Mouse (Mus musculus) neural tube, embryonic 15.5 days (tissue): ENCODE data around the gene Tln1. TPM values are rescaled to one million over a fixed set of nuclear protein-coding genes. Genes with fewer than 3 reads are reported as not detected.
"Not testable (repeated sequence)": the region's sequence is repeated elsewhere in the genome, so short reads cannot be mapped to it uniquely, and the experiment has no call there.

Experiments
- ATAC-seq: fragments of 200-750 bp; cut with Nextera tagmentation; 2 replicates; pipeline ENCODE4 v1.8.0; 2017; ENCODE audit warnings: mild to moderate bottlenecking, moderate TSS enrichment, moderate library complexity; ENCODE audit not compliant: low FRiP score
- H3K27ac ChIP-seq: fragments of 300-500 bp; sonication (generic); replicated peaks from 2 replicates; pipeline ENCODE4 v1.5.1; 2015; ENCODE audit warnings: mild to moderate bottlenecking, inconsistent platforms
- H3K27me3 ChIP-seq: fragments of 300-500 bp; sonication (generic); replicated peaks from 2 replicates; pipeline ENCODE4 v1.6.1; 2015; ENCODE audit warnings: inconsistent platforms
- H3K36me3 ChIP-seq: fragments of 300-500 bp; sonication (generic); 2 replicates; pipeline ENCODE4 v1.6.1; 2015; ENCODE audit warnings: inconsistent platforms
- H3K4me1 ChIP-seq: fragments of 300-500 bp; sonication (generic); 2 replicates; pipeline ENCODE4 v1.6.1; 2015; ENCODE audit warnings: inconsistent platforms
- H3K4me2 ChIP-seq: fragments of 300-500 bp; sonication (generic); 2 replicates; pipeline ENCODE4 v1.6.1; 2015; ENCODE audit warnings: inconsistent platforms, mild to moderate bottlenecking, moderate library complexity
- H3K4me3 ChIP-seq: fragments of 300-500 bp; sonication (generic); replicated peaks from 2 replicates; pipeline ENCODE4 v1.5.1; 2015; ENCODE audit warnings: mild to moderate bottlenecking, inconsistent platforms
- H3K9ac ChIP-seq: fragments of 300-500 bp; sonication (generic); replicated peaks from 2 replicates; pipeline ENCODE4 v1.6.1; 2015; ENCODE audit warnings: mild to moderate bottlenecking, inconsistent platforms
- H3K9me3 ChIP-seq: fragments of 300-500 bp; sonication (generic); replicated peaks from 2 replicates; pipeline ENCODE4 v1.6.1; 2016; ENCODE audit warnings: inconsistent platforms
- WGBS: fragments of 180-500 bp; shearing (Covaris S2); methylation state at CpG from one replicate; pipeline ENCODE4 v1.1.7; 2015; ENCODE audit warnings: mixed read lengths; 5-methylcytosine and 5-hydroxymethylcytosine counted together
- polyA plus RNA-seq: library from polyadenylated mRNA; unstranded; fragments of >200 nt; fragmentation: Nextera tagmentation; extraction: Ambion mirVana; gene quantifications from 2 replicates; pipeline ENCODE4 v1.2.1, GENCODE M21; 2015

The Tln1 gene
- polyA plus RNA-seq, 1 experiment from 2014 or later: 70.8 TPM

- H3K36me3 ChIP-seq: no peaks in the 10 kb centered on the region
- no peak for ATAC-seq
- no peak overlapping the region for H3K27ac ChIP-seq
- 10% methylated on average over 7 of the region's 8 CpGs for WGBS
- peak overlapping the region; percentile 51 for H3K4me3 ChIP-seq
- H3K4me1 ChIP-seq: peaks cover 35% of the 10 kb centered on the region
- no peaks in the 10 kb centered on the region for H3K9me3 ChIP-seq
- H3K27me3 ChIP-seq: no peaks in the 10 kb centered on the region
- peak overlapping the region; percentile 85 for H3K4me2 ChIP-seq
- no peak overlapping the region for H3K9ac ChIP-seq
Observed at GRCm38 (mm10) chr4:43498983-43499382, 63.5 kb downstream of the Tln1 start.

- Histone ChIP-seq H3K9ac (no peak overlapping the region), H3K27me3 (no peaks in the 10 kb centered on the region), H3K9me3 (no peaks in the 10 kb centered on the region), H3K4me2 (no peak overlapping the region; the same call in 1 of the 2 replicates), H3K36me3 (no peaks in the 10 kb centered on the region), H3K4me1 (peaks cover 35% of the 10 kb centered on the region), H3K27ac (no peak overlapping the region), H3K4me3 (no peak overlapping the region)
- no peak for ATAC-seq
- WGBS: 85% methylated on average over 4 of the region's 4 CpGs
Observed at GRCm38 (mm10) chr4:43497946-43498345, 64.5 kb downstream of the Tln1 start.

GRCm38 (mm10) chr4:43497405-43497804 lies 65.1 kb downstream of the Tln1 start:
- no peak for ATAC-seq
- no peak overlapping the region for H3K9ac ChIP-seq
- H3K36me3 ChIP-seq: no peaks in the 10 kb centered on the region
- H3K27me3 ChIP-seq: no peaks in the 10 kb centered on the region
- H3K4me1 ChIP-seq: peaks cover 35% of the 10 kb centered on the region
- H3K4me2 ChIP-seq: no peak overlapping the region
- no peak overlapping the region for H3K4me3 ChIP-seq
- no peaks in the 10 kb centered on the region for H3K9me3 ChIP-seq
- WGBS: 96% methylated on average over 8 of the region's 8 CpGs
- H3K27ac ChIP-seq: no peak overlapping the region

- Histone ChIP-seq H3K27ac (no peak overlapping the region), H3K4me1 (peaks cover 35% of the 10 kb centered on the region), H3K9ac (no peak overlapping the region), H3K27me3 (no peaks in the 10 kb centered on the region), H3K9me3 (no peaks in the 10 kb centered on the region), H3K4me3 (no peak overlapping the region), H3K36me3 (no peaks in the 10 kb centered on the region), H3K4me2 (no peak overlapping the region)
- ATAC-seq: no peak
- WGBS: 75% methylated on average over 6 of the region's 6 CpGs
Observed at GRCm38 (mm10) chr4:43496587-43496986, 65.9 kb downstream of the Tln1 start.

- Histone ChIP-seq H3K9ac (peak overlapping the region; percentile 70), H3K27ac (peak overlapping the region; percentile 88), H3K4me2 (peak overlapping the region; percentile 62), H3K27me3 (no peaks in the 10 kb centered on the region), H3K4me3 (peak overlapping the region; percentile 56), H3K36me3 (no peaks in the 10 kb centered on the region), H3K9me3 (no peaks in the 10 kb centered on the region), H3K4me1 (peaks cover 23% of the 10 kb centered on the region)
- WGBS: under 1% methylated on average over 9 of the region's 9 CpGs
- no peak for ATAC-seq
Observed at GRCm38 (mm10) chr4:43493846-43494240, 68.6 kb downstream of the Tln1 start.

- peak; percentile 94 for ATAC-seq
- Histone ChIP-seq H3K36me3 (no peaks in the 10 kb centered on the region), H3K27me3 (no peaks in the 10 kb centered on the region), H3K4me3 (peak overlapping the region; percentile 56), H3K27ac (peak overlapping the region; percentile 88), H3K4me1 (peaks cover 18% of the 10 kb centered on the region), H3K9ac (peak overlapping the region; percentile 70), H3K9me3 (no peaks in the 10 kb centered on the region), H3K4me2 (peak overlapping the region; percentile 62)
- WGBS: under 1% methylated on average over 47 of the region's 47 CpGs
Observed at GRCm38 (mm10) chr4:43493186-43493845, 69.2 kb downstream of the Tln1 start.

GRCm38 (mm10) chr4:43492821-43493185 lies 69.7 kb downstream of the Tln1 start, which contains the start of gene Ccdc107:
TSS of gene Ccdc107 (plus strand) at chr4:43492900.
- peak within 1 kb of the TSS; percentile 88 for H3K27ac ChIP-seq
- ATAC-seq: peak; percentile 97
- peak within 1 kb of the TSS; percentile 56 for H3K4me3 ChIP-seq
- H3K9ac ChIP-seq: peak within 1 kb of the TSS; percentile 70
- under 1% methylated on average over 25 of the region's 25 CpGs for WGBS
- H3K4me1 ChIP-seq: peaks cover 16% of the 10 kb centered on the region
- H3K4me2 ChIP-seq: peak within 1 kb of the TSS; percentile 62
- H3K36me3 ChIP-seq: no peaks in the 10 kb centered on the region
- H3K9me3 ChIP-seq: no peaks in the 10 kb centered on the region
- no peaks in the 10 kb centered on the region for H3K27me3 ChIP-seq

- peak overlapping the region; percentile 56 for H3K4me3 ChIP-seq
- H3K4me1 ChIP-seq: peaks cover 15% of the 10 kb centered on the region
- no peaks in the 10 kb centered on the region for H3K36me3 ChIP-seq
- no peaks in the 10 kb centered on the region for H3K27me3 ChIP-seq
- 37% methylated on average over 12 of the region's 12 CpGs for WGBS
- H3K9ac ChIP-seq: no peak overlapping the region
- ATAC-seq: no peak
- peak overlapping the region; percentile 88 for H3K27ac ChIP-seq
- peak overlapping the region; percentile 62 for H3K4me2 ChIP-seq
- H3K9me3 ChIP-seq: no peaks in the 10 kb centered on the region
Observed at GRCm38 (mm10) chr4:43492101-43492820, 70.2 kb downstream of the Tln1 start.

GRCm38 (mm10) chr4:43490801-43491200 lies 71.7 kb downstream of the Tln1 start:
- Histone ChIP-seq H3K36me3 (no peaks in the 10 kb centered on the region), H3K27me3 (no peaks in the 10 kb centered on the region), H3K9me3 (no peaks in the 10 kb centered on the region), H3K9ac (no peak overlapping the region), H3K4me3 (no peak overlapping the region), H3K4me2 (no peak overlapping the region), H3K4me1 (peaks cover 15% of the 10 kb centered on the region), H3K27ac (no peak overlapping the region)
- ATAC-seq: no peak
- 88% methylated on average over 5 of the region's 5 CpGs for WGBS

GRCm38 (mm10) chr4:43489611-43490010 lies 72.9 kb downstream of the Tln1 start:
- no peak overlapping the region for H3K9ac ChIP-seq
- no peak overlapping the region for H3K27ac ChIP-seq
- WGBS: 97% methylated on average over 3 of the region's 3 CpGs
- ATAC-seq: no peak
- no peak overlapping the region for H3K4me2 ChIP-seq
- no peaks in the 10 kb centered on the region for H3K27me3 ChIP-seq
- H3K36me3 ChIP-seq: no peaks in the 10 kb centered on the region
- peaks cover 7% of the 10 kb centered on the region for H3K4me1 ChIP-seq
- H3K4me3 ChIP-seq: no peak overlapping the region
- no peaks in the 10 kb centered on the region for H3K9me3 ChIP-seq

GRCm38 (mm10) chr4:43485666-43486065 lies 76.8 kb downstream of the Tln1 start:
- H3K4me2 ChIP-seq, H3K27me3 ChIP-seq, ATAC-seq, H3K36me3 ChIP-seq, H3K4me3 ChIP-seq, H3K9ac ChIP-seq, H3K27ac ChIP-seq, H3K9me3 ChIP-seq, H3K4me1 ChIP-seq: not testable (repeated sequence)
- 89% methylated on average over 5 of the region's 5 CpGs for WGBS

GRCm38 (mm10) chr4:43483535-43484091 lies 78.9 kb downstream of the Tln1 start, which contains the start of gene Sit1:
TSS of gene Sit1 (minus strand) at chr4:43483734.
- 60% methylated on average over 12 of the region's 12 CpGs for WGBS
- Histone ChIP-seq H3K9me3 (no peaks in the 10 kb centered on the region), H3K4me2 (no peak within 1 kb of the TSS), H3K4me3 (no peak within 1 kb of the TSS), H3K36me3 (no peaks in the 10 kb centered on the region), H3K27me3 (no peaks in the 10 kb centered on the region), H3K27ac (no peak within 1 kb of the TSS), H3K4me1 (no peaks in the 10 kb centered on the region), H3K9ac (no peak within 1 kb of the TSS)
- no peak for ATAC-seq
